Mouse (Mus musculus) limb, embryonic 14.5 days (tissue): ENCODE results near the gene Stat4. TPM values are rescaled to one million over a fixed set of nuclear protein-coding genes. Genes with fewer than 3 reads are reported as not detected.

Source experiments
- ATAC-seq: fragments of 200-750 bp; cut with Nextera tagmentation; 2 replicates; pipeline ENCODE4 v1.8.0; 2017; ENCODE audit warnings: low read depth, moderate number of reproducible peaks, moderate TSS enrichment; ENCODE audit not compliant: low FRiP score
- DNase-seq: peaks from one replicate; pipeline ENCODE4 v3.0.0-alpha.2; 2015; ENCODE audit warnings: low spot score
- H3K27ac ChIP-seq: fragments of 300-500 bp; sonication (generic); replicated peaks from 2 replicates; pipeline ENCODE4 v1.5.1; 2014; ENCODE audit warnings: low read depth, mild to moderate bottlenecking, low read length, moderate library complexity, mixed read lengths
- H3K27me3 ChIP-seq: fragments of 300-500 bp; sonication (generic); 2 replicates; pipeline ENCODE4 v1.6.1; 2014; ENCODE audit warnings: low read length, mixed read lengths; ENCODE audit not compliant: control insufficient read depth, insufficient read depth
- H3K36me3 ChIP-seq: fragments of 300-500 bp; sonication (generic); 2 replicates; pipeline ENCODE4 v1.6.1; 2014; ENCODE audit warnings: mild to moderate bottlenecking, low read length, moderate library complexity, mixed read lengths; ENCODE audit not compliant: control insufficient read depth, insufficient read depth
- H3K4me1 ChIP-seq: fragments of 300-500 bp; sonication (generic); 2 replicates; pipeline ENCODE4 v1.6.1; 2014; ENCODE audit warnings: antibody characterized with exemption, low read length, mixed read lengths; ENCODE audit not compliant: control insufficient read depth, insufficient read depth
- H3K4me2 ChIP-seq: fragments of 300-500 bp; sonication (generic); replicated peaks from 2 replicates; pipeline ENCODE4 v1.6.1; 2014; ENCODE audit warnings: low read depth, mild to moderate bottlenecking, low read length, moderate library complexity; ENCODE audit not compliant: severe bottlenecking
- H3K4me3 ChIP-seq: fragments of 300-500 bp; sonication (generic); replicated peaks from 2 replicates; pipeline ENCODE4 v1.5.1; 2014; ENCODE audit warnings: low read length
- H3K9ac ChIP-seq: fragments of 300-500 bp; sonication (generic); 2 replicates; pipeline ENCODE4 v1.6.1; 2014; ENCODE audit warnings: mild to moderate bottlenecking, low read depth, low read length, moderate library complexity; ENCODE audit not compliant: severe bottlenecking
- H3K9me3 ChIP-seq: fragments of 300-500 bp; sonication (generic); 2 replicates; pipeline ENCODE4 v1.6.1; 2016; ENCODE audit warnings: low read length; ENCODE audit not compliant: control insufficient read depth
- POLR2A ChIP-seq: fragments of 200-500 bp; IDR thresholded peaks from 2 replicates; pipeline ENCODE4 v1.8.0; 2012; ENCODE audit warnings: inconsistent platforms, mild to moderate bottlenecking, moderate library complexity, borderline replicate concordance; ENCODE audit not compliant: insufficient read depth, insufficient read length; ENCODE audit errors: extremely low read depth
- WGBS: fragments of 180-500 bp; shearing (Covaris S2); extraction: QIAGEN DNeasy Blood & Tissue Kit; methylation state at CpG from one replicate; pipeline ENCODE4 v1.1.7; 2014; 5-methylcytosine and 5-hydroxymethylcytosine counted together
- polyA plus RNA-seq, 2 experiments: library from polyadenylated mRNA; depleted of rRNA in 1 of 2; stranded (reverse) in 1 of 2; unstranded in 1 of 2; fragments of >200 nt; fragmentation: Nextera tagmentation in 1 of 2; extraction: Ambion mirVana in 1 of 2; gene quantifications; 2 replicates each; pipeline versions ENCODE4 v1.2.1 to v1.2.3; 2012 to 2014

Stat4 gene
- polyA plus RNA-seq, 2 experiments: 0.44 to 0.51 TPM

GRCm38 (mm10) chr1:52010741-52011140 lies 23.8 kb downstream of the Stat4 start:
- Histone ChIP-seq H3K27me3 (no peaks in the 10 kb centered on the region), H3K4me1 (peaks cover 4% of the 10 kb centered on the region; the same call in 1 of the 2 replicates), H3K4me2 (no peak overlapping the region), H3K9me3 (no peaks in the 10 kb centered on the region), H3K36me3 (no peaks in the 10 kb centered on the region), H3K4me3 (no peak overlapping the region), H3K27ac (no peak overlapping the region), H3K9ac (no peak overlapping the region)
- no peak for TF ChIP-seq POLR2A
- DNase-seq: no peak
- no peak for ATAC-seq
- WGBS: 85% methylated on average over 5 of the region's 5 CpGs

- Histone ChIP-seq H3K27me3 (no peaks in the 10 kb centered on the region), H3K4me2 (no peak overlapping the region), H3K9me3 (no peaks in the 10 kb centered on the region), H3K4me1 (peaks cover 4% of the 10 kb centered on the region; the same call in 1 of the 2 replicates), H3K36me3 (no peaks in the 10 kb centered on the region), H3K27ac (no peak overlapping the region), H3K9ac (no peak overlapping the region), H3K4me3 (no peak overlapping the region)
- WGBS: 72% methylated on average over 3 of the region's 3 CpGs
- ATAC-seq (no peak), DNase-seq (no peak)
- no peak for TF ChIP-seq POLR2A
Measured at GRCm38 (mm10) chr1:52011227-52011626, 24.3 kb downstream of the Stat4 start.

- H3K27ac ChIP-seq: no peak overlapping the region
- H3K4me1 ChIP-seq: peaks cover 4% of the 10 kb centered on the region; the same call in 1 of the 2 replicates
- no peaks in the 10 kb centered on the region for H3K36me3 ChIP-seq
- no peaks in the 10 kb centered on the region for H3K27me3 ChIP-seq
- H3K4me2 ChIP-seq: no peak overlapping the region
- ATAC-seq (no peak), DNase-seq (no peak)
- no peak overlapping the region for H3K9ac ChIP-seq
- no peaks in the 10 kb centered on the region for H3K9me3 ChIP-seq
- TF ChIP-seq POLR2A: no peak
- H3K4me3 ChIP-seq: no peak overlapping the region
Measured at GRCm38 (mm10) chr1:52012231-52012630, 25.3 kb downstream of the Stat4 start.

- no peak overlapping the region for H3K4me2 ChIP-seq
- DNase-seq (no peak), ATAC-seq (no peak)
- no peaks in the 10 kb centered on the region for H3K27me3 ChIP-seq
- no peak for TF ChIP-seq POLR2A
- 91% methylated on average over 7 of the region's 7 CpGs for WGBS
- H3K36me3 ChIP-seq: no peaks in the 10 kb centered on the region
- peaks cover 4% of the 10 kb centered on the region; the same call in 1 of the 2 replicates for H3K4me1 ChIP-seq
- no peaks in the 10 kb centered on the region for H3K9me3 ChIP-seq
- no peak overlapping the region for H3K27ac ChIP-seq
- H3K4me3 ChIP-seq: no peak overlapping the region
- H3K9ac ChIP-seq: no peak overlapping the region
Measured at GRCm38 (mm10) chr1:52012757-52013156, 25.8 kb downstream of the Stat4 start.

GRCm38 (mm10) chr1:52019621-52020020 lies 32.7 kb downstream of the Stat4 start:
- TF ChIP-seq POLR2A: no peak
- DNase-seq (no peak), ATAC-seq (no peak)
- 68% methylated on average over 4 of the region's 4 CpGs for WGBS
- Histone ChIP-seq H3K4me1 (no peaks in the 10 kb centered on the region), H3K9me3 (no peaks in the 10 kb centered on the region), H3K9ac (no peak overlapping the region), H3K4me3 (no peak overlapping the region), H3K27me3 (no peaks in the 10 kb centered on the region), H3K27ac (no peak overlapping the region), H3K4me2 (no peak overlapping the region), H3K36me3 (no peaks in the 10 kb centered on the region)

- H3K4me3 ChIP-seq: no peak overlapping the region
- no peaks in the 10 kb centered on the region for H3K27me3 ChIP-seq
- DNase-seq: no peak
- no peak overlapping the region for H3K9ac ChIP-seq
- H3K4me1 ChIP-seq: no peaks in the 10 kb centered on the region
- H3K9me3 ChIP-seq: no peaks in the 10 kb centered on the region
- H3K27ac ChIP-seq: no peak overlapping the region
- no peak for ATAC-seq
- no peak overlapping the region for H3K4me2 ChIP-seq
- TF ChIP-seq POLR2A: no peak
- H3K36me3 ChIP-seq: no peaks in the 10 kb centered on the region
- 85% methylated on average over 4 of the region's 4 CpGs for WGBS
Measured at GRCm38 (mm10) chr1:52021936-52022725, 35.2 kb downstream of the Stat4 start.
